Mouse (Mus musculus): ENCODE measurements around the gene Bmpr1a. TPM values are rescaled to one million over a fixed set of nuclear protein-coding genes. Genes with fewer than 3 reads are reported as not detected.

Bmpr1a gene
- polyA plus RNA-seq, 1 experiment from 2014 or later = 4.0 TPM

DNA sequence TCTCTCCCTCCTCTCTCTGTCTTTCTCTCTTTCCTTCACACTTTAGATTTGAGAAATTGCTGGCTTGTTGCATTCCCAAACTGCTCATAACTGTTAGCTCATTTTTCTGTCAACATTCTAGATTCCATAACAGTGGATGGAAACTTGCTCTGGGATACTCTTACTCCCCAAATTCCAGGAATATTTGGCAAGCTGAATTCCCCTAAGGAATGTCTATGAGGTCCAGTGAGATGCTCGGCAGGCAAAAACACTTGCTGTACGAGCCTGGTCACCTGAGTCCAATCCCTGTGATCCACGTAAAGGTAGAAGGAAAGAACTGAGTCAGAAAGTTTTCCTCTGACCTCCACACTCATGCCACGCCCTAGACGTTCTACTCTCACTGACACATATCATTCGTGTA, 29.4 kb upstream of the Bmpr1a start:
- Histone ChIP-seq H3K36me3 (replicated peaks) (no peaks in the 10 kb centered on the region), H3K9ac (no peak overlapping the region), H3K9me3 (replicated peaks) (no peaks in the 10 kb centered on the region), H3K4me3 (replicated peaks) (no peak overlapping the region), H3K4me2 (no peak overlapping the region), H3K27me3 (peaks cover 10% of the 10 kb centered on the region; the same call in 1 of the 2 replicates), H3K4me1 (replicated peaks) (no peaks in the 10 kb centered on the region), H3K27ac (replicated peaks) (no peak overlapping the region)
- ATAC-seq (ENCODE audit: insufficient read depth) = no peak
- 54% methylated on average over 6 of the region's 6 CpGs for WGBS (ENCODE audit: insufficient replicate concordance)

DNA sequence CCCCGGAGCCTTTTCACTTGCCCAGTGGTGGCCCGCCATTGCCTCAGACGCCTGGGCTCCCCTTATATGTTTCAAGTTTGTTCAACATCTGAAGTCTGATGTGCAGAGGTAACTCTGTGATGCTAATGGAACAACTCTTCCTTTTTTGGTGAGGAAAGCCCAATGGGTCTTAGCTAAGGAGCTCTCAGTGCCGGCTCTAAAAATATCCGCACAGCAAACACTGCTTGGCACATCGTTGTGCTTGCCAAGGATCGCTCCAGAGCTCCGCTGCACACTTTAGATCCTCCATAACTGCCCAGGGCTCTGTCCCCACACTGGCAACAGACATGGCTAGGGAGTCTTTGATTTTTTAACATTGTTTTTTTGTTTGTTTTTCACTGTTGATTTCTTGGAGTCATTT, 25.7 kb upstream of the Bmpr1a start:
- Histone ChIP-seq H3K9me3 (replicated peaks) (no peaks in the 10 kb centered on the region), H3K9ac (no peak overlapping the region), H3K4me1 (replicated peaks) (no peaks in the 10 kb centered on the region), H3K4me2 (no peak overlapping the region), H3K36me3 (replicated peaks) (no peaks in the 10 kb centered on the region), H3K27me3 (peaks cover 10% of the 10 kb centered on the region; the same call in 1 of the 2 replicates), H3K4me3 (replicated peaks) (no peak overlapping the region), H3K27ac (replicated peaks) (no peak overlapping the region)
- no peak for ATAC-seq (ENCODE audit: insufficient read depth)
- 56% methylated on average over 8 of the region's 8 CpGs for WGBS (ENCODE audit: insufficient replicate concordance)

DNA sequence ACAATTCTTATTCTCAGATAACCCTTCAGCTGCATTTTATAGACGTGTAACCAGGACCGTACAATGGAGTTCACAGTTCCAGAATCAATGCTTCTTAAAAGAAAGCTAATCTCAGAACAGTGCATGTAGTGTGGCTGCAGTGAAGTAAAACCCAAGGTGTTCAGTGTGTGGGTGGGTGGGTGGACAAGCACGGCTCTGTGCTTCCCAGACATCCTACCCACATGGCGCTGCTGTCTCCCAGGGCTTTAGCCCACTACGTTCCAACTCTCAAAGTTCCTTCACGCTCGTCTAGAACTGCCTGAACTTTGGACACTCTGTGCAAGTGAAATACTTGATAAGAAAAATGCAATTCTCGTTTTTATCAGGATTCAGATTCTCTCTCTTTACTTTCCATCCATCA, 19.6 kb upstream of the Bmpr1a start, which contains the start of gene 9230112D13Rik:
Gene 9230112D13Rik, minus strand, starts transcription at position 101 of the 400 bp plus-strand sequence.
- ATAC-seq (ENCODE audit: insufficient read depth) = no peak
- Histone ChIP-seq H3K36me3 (replicated peaks) (no peaks in the 10 kb centered on the region), H3K27ac (replicated peaks) (no peak within 1 kb of the TSS), H3K27me3 (no peaks in the 10 kb centered on the region), H3K9me3 (replicated peaks) (no peaks in the 10 kb centered on the region), H3K4me2 (no peak within 1 kb of the TSS), H3K9ac (no peak within 1 kb of the TSS), H3K4me1 (replicated peaks) (no peaks in the 10 kb centered on the region), H3K4me3 (replicated peaks) (no peak within 1 kb of the TSS)
- 66% methylated on average over 8 of the region's 8 CpGs for WGBS (ENCODE audit: insufficient replicate concordance)

GRCm38 (mm10) chr14:34517959-34518544, 14.9 kb upstream of the Bmpr1a start:
- no peaks in the 10 kb centered on the region for H3K36me3 ChIP-seq (replicated peaks)
- no peak overlapping the region for H3K27ac ChIP-seq (replicated peaks)
- ATAC-seq (ENCODE audit: insufficient read depth) = no peak
- WGBS (ENCODE audit: insufficient replicate concordance) = 55% methylated on average over 8 of the region's 8 CpGs
- H3K4me2 ChIP-seq = no peak overlapping the region
- H3K4me3 ChIP-seq (replicated peaks) = no peak overlapping the region
- peaks cover 15% of the 10 kb centered on the region; the same call in 1 of the 2 replicates for H3K27me3 ChIP-seq
- H3K9ac ChIP-seq = no peak overlapping the region
- no peaks in the 10 kb centered on the region for H3K9me3 ChIP-seq (replicated peaks)
- no peaks in the 10 kb centered on the region for H3K4me1 ChIP-seq (replicated peaks)

GRCm38 (mm10) chr14:34516960-34517577, 13.9 kb upstream of the Bmpr1a start:
- no peak overlapping the region for H3K27ac ChIP-seq (replicated peaks)
- no peak overlapping the region for H3K9ac ChIP-seq
- no peaks in the 10 kb centered on the region for H3K9me3 ChIP-seq (replicated peaks)
- H3K4me2 ChIP-seq = no peak overlapping the region
- 73% methylated on average over 10 of the region's 10 CpGs for WGBS (ENCODE audit: insufficient replicate concordance)
- H3K4me1 ChIP-seq (replicated peaks) = no peaks in the 10 kb centered on the region
- ATAC-seq (ENCODE audit: insufficient read depth) = no peak
- no peaks in the 10 kb centered on the region for H3K36me3 ChIP-seq (replicated peaks)
- H3K4me3 ChIP-seq (replicated peaks) = no peak overlapping the region
- H3K27me3 ChIP-seq = peaks cover 20% of the 10 kb centered on the region

DNA sequence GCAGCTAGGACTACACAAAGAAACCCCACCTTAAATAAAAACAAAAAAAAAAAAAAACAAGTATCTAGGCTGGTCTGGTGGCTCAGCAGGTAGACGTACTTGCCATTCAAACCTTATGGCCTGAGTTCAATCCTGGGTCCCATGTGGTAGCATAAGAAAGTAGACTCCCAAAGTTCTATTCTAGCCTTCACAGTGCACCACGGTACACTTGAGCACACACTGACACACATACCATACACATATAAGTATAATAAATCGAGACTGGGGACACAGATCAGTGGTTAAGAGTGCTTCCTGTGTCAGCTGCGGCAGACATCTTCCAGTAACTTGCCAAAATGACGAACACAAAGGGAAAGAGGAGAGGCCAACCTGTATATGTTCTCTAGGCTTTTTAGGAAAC, 12.7 kb upstream of the Bmpr1a start:
- Histone ChIP-seq H3K9me3 (replicated peaks) (no peaks in the 10 kb centered on the region), H3K27ac (replicated peaks) (no peak overlapping the region), H3K4me2 (no peak overlapping the region), H3K36me3 (replicated peaks) (no peaks in the 10 kb centered on the region), H3K27me3 (peaks cover 24% of the 10 kb centered on the region), H3K9ac (no peak overlapping the region), H3K4me3 (replicated peaks) (no peak overlapping the region), H3K4me1 (replicated peaks) (no peaks in the 10 kb centered on the region)
- ATAC-seq (ENCODE audit: insufficient read depth) = no peak
- 34% methylated on average over 5 of the region's 5 CpGs for WGBS (ENCODE audit: insufficient replicate concordance)

DNA sequence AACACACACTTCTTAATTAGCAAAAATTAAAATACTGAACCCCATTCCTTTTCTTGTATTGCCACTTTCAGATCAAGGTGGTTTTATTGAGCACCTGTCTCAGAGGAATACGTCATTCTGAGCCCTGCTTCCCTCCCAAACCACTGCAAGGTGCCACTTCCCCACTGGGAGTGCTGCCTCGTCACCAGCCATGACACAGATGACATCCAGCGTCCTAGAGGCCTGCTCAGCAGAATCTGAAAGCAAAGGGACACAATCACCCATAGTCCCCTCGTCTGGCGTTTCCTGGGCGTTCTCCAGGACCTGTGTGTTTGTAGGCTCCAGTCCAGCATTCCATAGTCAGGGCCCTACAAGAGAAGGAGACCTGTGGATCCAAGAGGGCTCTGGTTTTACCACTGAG, 11.0 kb upstream of the Bmpr1a start:
- Histone ChIP-seq H3K9me3 (replicated peaks) (no peaks in the 10 kb centered on the region), H3K36me3 (replicated peaks) (no peaks in the 10 kb centered on the region), H3K4me2 (no peak overlapping the region), H3K27ac (replicated peaks) (no peak overlapping the region), H3K4me3 (replicated peaks) (no peak overlapping the region), H3K9ac (no peak overlapping the region), H3K27me3 (peaks cover 28% of the 10 kb centered on the region), H3K4me1 (replicated peaks) (0 out of 2 replicates have a peak, but pooled peaks cover under 1% of the 10 kb centered on the region)
- no peak for ATAC-seq (ENCODE audit: insufficient read depth)
- 24% methylated on average over 6 of the region's 6 CpGs for WGBS (ENCODE audit: insufficient replicate concordance)

DNA sequence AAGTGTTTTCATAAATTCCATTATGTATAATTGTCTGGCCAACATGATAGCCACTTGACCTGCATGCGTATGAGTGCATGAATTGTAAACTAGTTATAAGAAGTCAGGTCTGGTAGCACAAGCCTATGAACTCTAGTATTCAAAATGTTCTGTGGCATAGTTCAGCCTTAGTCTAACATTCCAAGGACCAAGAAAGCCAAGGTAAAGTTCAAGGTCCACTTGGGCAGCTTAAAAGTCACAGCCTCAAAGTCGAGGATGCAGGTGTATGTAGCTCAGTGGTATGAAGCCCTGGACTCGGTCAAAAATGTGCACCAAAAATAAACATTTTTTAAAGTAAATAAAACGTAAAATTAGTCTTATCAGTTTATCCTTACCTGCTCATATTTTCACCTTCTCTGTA, 9.5 kb upstream of the Bmpr1a start:
- Histone ChIP-seq H3K4me2 (no peak overlapping the region), H3K4me3 (replicated peaks) (no peak overlapping the region), H3K9me3 (replicated peaks) (no peaks in the 10 kb centered on the region), H3K36me3 (replicated peaks) (no peaks in the 10 kb centered on the region), H3K9ac (no peak overlapping the region), H3K27ac (replicated peaks) (no peak overlapping the region), H3K4me1 (replicated peaks) (peaks cover 11% of the 10 kb centered on the region), H3K27me3 (peaks cover 34% of the 10 kb centered on the region)
- ATAC-seq (ENCODE audit: insufficient read depth) = no peak
- 43% methylated on average over 4 of the region's 4 CpGs for WGBS (ENCODE audit: insufficient replicate concordance)

DNA sequence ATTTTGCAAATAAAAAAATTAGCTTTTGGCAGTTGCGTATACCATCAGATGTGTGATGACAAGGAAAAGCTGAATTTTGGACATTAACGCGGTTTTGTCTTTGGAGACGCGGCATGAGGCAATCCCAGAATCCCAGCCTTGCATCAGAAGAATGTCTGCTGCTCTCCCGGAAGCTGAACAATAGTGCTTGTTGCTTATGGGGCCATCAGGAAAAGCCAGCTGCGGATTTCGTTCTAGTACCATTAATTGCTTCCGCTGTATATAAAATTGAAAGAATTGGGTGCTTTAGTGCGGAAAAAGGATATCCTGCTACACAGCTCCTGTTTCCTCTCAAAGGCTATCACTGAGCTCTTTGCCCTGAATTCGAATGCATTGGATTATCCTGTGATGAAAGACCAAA, 8.8 kb upstream of the Bmpr1a start:
- no peak for ATAC-seq (ENCODE audit: insufficient read depth)
- Histone ChIP-seq H3K9ac (no peak overlapping the region), H3K36me3 (replicated peaks) (no peaks in the 10 kb centered on the region), H3K4me3 (replicated peaks) (no peak overlapping the region), H3K4me2 (no peak overlapping the region), H3K27me3 (peaks cover 30% of the 10 kb centered on the region), H3K9me3 (replicated peaks) (no peaks in the 10 kb centered on the region), H3K27ac (replicated peaks) (no peak overlapping the region), H3K4me1 (replicated peaks) (peaks cover 11% of the 10 kb centered on the region)
- 17% methylated on average over 11 of the region's 11 CpGs for WGBS (ENCODE audit: insufficient replicate concordance)

DNA sequence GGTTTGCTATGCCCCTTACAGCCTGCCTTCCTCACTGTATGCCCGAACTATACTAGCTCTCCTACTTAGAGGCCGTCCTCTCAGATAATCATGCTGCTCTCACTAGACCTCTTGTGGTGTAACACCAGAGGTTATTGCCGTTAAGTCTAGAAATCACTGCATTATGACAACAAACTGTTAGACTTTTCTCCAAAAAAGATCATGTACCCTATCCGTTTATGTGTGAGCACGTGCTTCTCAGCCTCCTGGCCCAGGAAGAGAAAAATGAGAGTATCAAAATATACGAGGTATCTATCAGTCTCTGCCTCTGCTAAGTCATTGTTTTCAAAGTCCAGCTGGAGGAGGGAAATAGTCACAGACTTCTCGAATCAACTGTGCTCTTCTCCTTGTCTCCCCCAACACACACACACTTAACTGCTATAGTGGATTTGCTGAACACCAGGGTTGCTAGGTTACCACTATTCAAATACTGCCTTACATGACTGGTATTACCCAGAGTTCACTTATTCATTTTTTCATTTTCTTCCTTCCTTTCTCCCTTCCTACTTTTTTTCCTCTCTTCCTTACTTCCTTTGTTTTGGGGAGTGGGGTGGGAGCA, 5.8 kb upstream of the Bmpr1a start:
- ATAC-seq (ENCODE audit: insufficient read depth) = no peak
- no peak overlapping the region for H3K27ac ChIP-seq (replicated peaks)
- H3K27me3 ChIP-seq = peaks cover 49% of the 10 kb centered on the region
- peaks cover 11% of the 10 kb centered on the region for H3K4me1 ChIP-seq (replicated peaks)
- H3K36me3 ChIP-seq (replicated peaks) = no peaks in the 10 kb centered on the region
- H3K9me3 ChIP-seq (replicated peaks) = no peaks in the 10 kb centered on the region
- WGBS (ENCODE audit: insufficient replicate concordance) = 24% methylated on average over 7 of the region's 7 CpGs
- H3K4me2 ChIP-seq = no peak overlapping the region
- no peak overlapping the region for H3K9ac ChIP-seq
- no peak overlapping the region for H3K4me3 ChIP-seq (replicated peaks)

DNA sequence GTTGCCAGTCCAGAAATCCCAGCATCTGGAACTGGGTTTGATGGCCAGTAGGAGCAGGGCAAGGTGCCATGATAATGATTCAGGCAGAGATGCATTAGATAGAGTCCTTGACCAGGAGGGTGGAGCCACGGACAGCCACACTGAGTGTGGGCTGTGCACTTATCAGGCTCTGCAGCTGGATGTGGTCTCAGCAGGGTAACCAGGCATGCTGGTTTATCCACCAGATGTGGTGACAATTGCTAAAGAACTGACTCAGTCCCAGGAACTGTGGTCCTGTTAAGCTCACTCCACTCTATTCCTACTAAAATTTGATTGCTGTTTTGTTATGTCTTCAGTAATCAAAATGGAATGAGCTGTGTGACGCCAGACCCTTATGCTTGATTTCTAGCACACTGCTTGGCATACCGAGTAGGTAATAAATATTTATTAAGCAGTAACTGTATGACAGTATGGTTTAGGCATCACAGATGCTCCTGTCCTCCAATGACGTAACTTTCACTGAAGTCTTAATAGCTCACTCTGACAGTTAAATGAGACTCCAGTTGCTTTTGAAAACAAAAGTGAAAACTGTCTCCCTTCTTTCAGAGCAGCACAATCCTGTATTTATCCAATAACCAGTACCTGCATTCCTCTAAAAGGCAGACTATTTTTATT, 5.2 kb upstream of the Bmpr1a start:
- Histone ChIP-seq H3K36me3 (replicated peaks) (no peaks in the 10 kb centered on the region), H3K27me3 (peaks cover 53% of the 10 kb centered on the region), H3K9me3 (replicated peaks) (no peaks in the 10 kb centered on the region), H3K9ac (no peak overlapping the region), H3K27ac (replicated peaks) (no peak overlapping the region), H3K4me1 (replicated peaks) (peaks cover 11% of the 10 kb centered on the region), H3K4me2 (no peak overlapping the region), H3K4me3 (replicated peaks) (no peak overlapping the region)
- ATAC-seq (ENCODE audit: insufficient read depth) = no peak
- 26% methylated on average over 4 of the region's 4 CpGs for WGBS (ENCODE audit: insufficient replicate concordance)

Measured in liver, embryonic 15.5 days (tissue).